Mouse (Mus musculus) liver, embryonic 14.5 days (tissue): ENCODE results near the gene Cdv3.

Experiments
- CTCF ChIP-seq: IDR thresholded peaks from 2 replicates; pipeline ENCODE4 v1.5.1; 2016; ENCODE audit warnings: antibody characterized with exemption, low read depth, control low read depth
- EP300 ChIP-seq: IDR thresholded peaks from 2 replicates; pipeline ENCODE4 v1.6.1; 2016; ENCODE audit warnings: antibody characterized with exemption, low read depth

DNA sequence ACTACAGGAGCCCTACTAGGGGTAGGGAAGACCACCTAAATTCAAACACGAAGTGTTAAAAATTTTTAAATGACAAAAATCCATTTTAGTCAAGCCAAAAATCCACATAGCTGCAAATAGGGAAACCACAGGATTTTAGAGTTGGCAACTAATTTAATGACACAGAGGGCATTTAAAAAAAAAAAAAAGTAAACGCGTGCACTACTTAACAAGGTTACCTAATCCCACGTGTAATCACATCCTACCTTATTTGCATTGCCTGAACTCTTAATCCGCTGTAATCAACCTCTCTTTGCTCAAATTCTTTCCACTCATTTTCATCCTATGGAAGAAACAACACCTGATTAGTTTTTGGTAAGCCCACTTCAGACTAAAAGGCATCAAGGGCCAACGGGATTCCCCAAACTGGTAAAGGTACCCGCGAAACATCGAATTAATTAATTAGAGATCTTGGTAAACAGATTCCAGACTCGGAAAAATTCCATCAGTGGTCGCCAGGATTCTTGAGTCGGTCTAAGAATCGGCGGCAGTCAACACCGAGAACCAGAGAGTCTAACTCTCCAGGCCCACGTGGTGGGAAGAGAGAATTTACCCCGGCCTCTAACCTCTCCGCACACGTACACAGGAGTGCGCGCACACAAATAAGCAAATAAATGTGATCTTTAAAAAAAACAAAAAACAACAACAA is 1.8 kb downstream of the Cdv3 start:
- no peak for TF ChIP-seq EP300
- TF ChIP-seq CTCF = no peak
